Mouse (Mus musculus) ovary, postnatal 10 days (tissue): ENCODE results near the gene Selenof.

Experiments used
- DNase-seq: peaks from one replicate; pipeline ENCODE4 v3.0.0; 2022; ENCODE audit warnings: low spot score

Gene Selenof

GRCm38 (mm10) chr3:144570047-144570815 lies at the start of gene Selenof, which contains the start of gene Hs2st1:
Gene Selenof (plus strand): TSS chr3:144570304.
Gene Hs2st1 (minus strand): TSS chr3:144570181.
- DNase-seq, result peak; percentile 88

GRCm38 (mm10) chr3:144527918-144528317 lies 42.2 kb upstream of the Selenof start:
- DNase-seq, result no peak

GRCm38 (mm10) chr3:144531023-144531422 lies 39.1 kb upstream of the Selenof start:
- DNase-seq, result no peak

GRCm38 (mm10) chr3:144535056-144535455 lies 35.0 kb upstream of the Selenof start:
- no peak for DNase-seq

DNA sequence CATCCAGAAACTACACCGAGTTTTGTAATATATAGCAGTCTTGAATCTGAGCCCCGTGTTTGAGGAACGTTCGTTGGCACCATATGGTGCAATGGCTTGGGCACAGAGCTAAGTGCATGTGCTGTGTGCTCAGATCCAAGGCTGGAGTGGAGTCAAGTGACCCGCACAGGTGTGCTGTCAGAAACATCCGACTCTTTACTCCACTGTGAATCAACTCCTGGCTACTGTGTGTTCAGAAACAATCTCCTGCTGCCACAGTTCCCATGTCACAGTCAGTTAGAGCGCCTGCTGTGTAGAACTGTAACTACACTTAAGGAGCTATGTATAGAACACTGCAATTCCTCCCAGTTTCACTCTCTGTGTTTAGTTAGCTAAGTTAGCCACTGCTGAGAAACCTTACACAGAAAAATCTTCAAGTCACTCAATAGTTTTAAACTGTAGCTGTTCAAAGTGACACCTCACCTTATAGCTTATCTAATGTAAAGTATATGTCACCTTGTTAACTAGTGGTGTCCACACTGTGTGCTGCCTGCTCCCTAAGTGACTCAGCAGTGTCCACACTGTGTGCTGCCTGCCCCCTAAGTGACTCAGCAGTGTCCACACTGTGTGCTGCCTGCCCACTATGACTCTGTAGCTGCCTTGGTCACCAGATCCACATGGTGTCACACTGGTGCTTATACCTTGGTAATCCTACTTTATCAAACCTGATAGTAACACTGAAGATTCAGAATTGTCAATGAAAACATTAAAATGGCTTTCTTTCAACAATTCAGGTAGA lies 32.8 kb upstream of the Selenof start:
- no peak for DNase-seq

DNA sequence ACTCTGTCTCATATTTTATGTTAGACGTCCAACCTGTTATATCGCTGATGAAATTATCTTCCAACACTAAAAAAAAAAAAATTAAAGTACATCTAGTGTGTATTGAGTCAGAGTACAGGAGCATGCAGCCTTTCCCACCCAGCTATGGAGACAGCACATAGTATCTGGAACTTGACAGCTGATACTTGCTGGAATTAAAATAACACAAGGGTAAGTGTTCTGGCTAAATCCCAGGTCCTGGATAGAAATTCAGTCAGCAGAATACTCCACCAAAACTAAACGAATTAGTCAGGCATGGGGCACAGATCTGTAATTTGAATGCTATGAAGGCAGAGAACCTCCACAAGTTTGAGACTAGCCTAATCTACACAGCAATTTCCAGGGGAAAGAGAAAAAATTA lies 31.1 kb upstream of the Selenof start:
- no peak for DNase-seq

DNA sequence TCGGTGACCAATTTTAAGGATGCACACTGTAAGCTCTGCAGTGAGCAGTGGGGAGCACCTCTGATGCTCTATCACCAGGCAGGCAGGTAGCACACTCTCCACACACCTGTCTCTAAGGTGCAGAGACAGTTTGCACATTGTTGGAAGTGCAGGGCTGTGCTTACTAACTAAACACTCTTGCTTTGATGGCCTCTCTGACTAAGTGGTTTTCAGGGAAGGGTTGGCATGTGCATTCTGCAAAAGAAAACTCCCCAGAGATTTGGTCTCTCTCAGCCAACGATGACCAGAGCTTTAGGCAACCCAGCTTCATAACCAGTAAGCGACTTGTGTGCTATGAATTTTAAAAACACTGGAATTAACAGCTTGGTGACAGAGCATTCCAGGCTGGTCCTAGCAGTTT lies 29.3 kb upstream of the Selenof start:
- no peak for DNase-seq

GRCm38 (mm10) chr3:144541906-144542438 lies 28.1 kb upstream of the Selenof start:
- DNase-seq, result no peak

DNA sequence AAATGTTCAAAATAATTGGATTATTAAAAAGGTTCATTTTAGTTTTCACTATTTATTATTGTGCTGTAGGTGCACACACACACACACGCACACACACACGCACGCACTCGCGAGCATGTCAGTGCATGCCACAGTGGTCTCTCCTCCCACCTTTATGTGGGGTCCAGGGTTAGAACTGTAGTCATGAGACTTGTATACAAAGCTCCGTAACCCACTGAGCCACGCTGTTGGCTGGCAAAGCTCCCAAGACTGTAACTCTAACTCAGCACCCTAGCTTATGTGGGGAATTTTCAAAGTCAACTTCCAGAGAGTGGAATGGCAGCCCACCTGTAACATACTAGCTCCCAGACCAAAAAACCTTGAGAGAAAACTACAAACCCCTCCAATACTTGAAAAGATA lies 25.0 kb upstream of the Selenof start:
- no peak for DNase-seq

GRCm38 (mm10) chr3:144545832-144546231 lies 24.3 kb upstream of the Selenof start:
- no peak for DNase-seq

DNA sequence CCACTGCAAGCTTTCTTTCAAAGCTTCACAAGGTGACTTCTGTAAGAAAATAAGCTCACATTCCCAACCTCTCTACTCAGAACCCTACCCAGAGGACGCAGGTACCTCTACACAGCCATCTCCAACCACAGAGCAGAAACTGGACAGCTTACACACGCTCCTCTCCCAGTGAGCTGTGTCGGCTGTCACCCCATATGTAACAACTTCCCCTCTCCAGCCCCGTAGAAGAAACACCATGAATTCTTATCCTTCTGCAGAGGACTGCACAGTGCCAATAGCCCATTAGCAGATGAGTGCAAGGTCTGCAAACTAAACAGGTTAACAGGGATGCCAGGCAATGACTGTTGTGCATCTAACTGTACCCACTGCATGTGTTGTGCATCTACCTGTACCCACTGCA lies 23.6 kb upstream of the Selenof start:
- DNase-seq, result no peak

DNA sequence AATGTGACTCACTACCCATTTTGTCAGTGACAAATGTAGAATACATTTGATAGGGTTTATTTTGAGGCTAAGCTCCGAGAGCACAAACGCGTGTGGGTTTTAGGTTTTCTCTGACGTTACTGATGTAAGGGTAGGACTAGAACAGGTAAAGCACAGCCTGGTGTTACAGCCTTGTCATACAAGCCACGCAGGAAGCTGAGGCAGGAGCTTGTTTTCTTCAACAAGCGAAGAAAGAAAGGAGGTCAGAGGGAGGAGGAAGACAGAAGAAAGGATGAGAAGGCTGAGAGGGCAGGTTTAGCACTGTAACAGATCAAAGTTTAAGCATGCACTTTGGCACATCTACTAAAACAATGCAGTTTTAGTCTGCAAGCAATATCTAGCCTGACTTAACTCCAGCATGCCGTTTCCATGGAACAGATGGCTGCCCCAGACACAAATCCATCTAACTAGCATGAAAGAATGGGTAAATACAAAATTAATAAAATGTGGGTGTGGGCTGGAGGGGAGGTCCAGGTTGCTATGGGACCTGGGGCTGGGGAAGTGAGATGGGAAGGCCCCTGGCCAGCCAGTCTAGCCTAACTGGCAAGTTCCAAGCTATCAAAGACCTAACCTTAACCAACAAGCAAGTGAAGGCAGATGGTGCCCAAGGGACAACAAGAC lies 21.8 kb upstream of the Selenof start:
- no peak for DNase-seq

- no peak for DNase-seq
Measured at GRCm38 (mm10) chr3:144550036-144550435, 20.1 kb upstream of the Selenof start.

GRCm38 (mm10) chr3:144550659-144551058 lies 19.4 kb upstream of the Selenof start:
- no peak for DNase-seq

GRCm38 (mm10) chr3:144551416-144551815 lies 18.7 kb upstream of the Selenof start:
- DNase-seq, result no peak

GRCm38 (mm10) chr3:144553942-144554341 lies 16.2 kb upstream of the Selenof start:
- no peak for DNase-seq

GRCm38 (mm10) chr3:144554503-144554902 lies 15.6 kb upstream of the Selenof start:
- no peak for DNase-seq

GRCm38 (mm10) chr3:144555144-144555543 lies 15.0 kb upstream of the Selenof start:
- DNase-seq, result no peak

- DNase-seq, result no peak
Measured at GRCm38 (mm10) chr3:144556625-144557324, 13.3 kb upstream of the Selenof start.

DNA sequence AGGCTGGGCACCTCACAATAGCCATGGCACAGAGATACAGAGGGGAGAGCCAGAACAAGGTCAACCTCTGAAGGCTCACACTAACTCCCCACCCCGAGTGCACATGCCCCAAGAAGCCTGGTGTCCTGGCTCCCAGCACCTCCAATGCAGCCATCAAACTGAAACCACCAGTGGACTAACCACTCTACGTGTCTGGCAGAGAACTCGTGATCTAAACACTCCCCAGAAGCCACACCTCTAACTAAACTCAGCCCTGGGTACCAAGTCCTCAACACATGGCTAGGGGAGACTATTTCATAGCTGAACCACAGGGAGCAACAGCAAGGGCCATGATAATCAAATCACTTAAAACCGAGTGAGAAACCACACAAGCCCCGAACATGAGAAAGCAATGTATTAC lies 11.8 kb upstream of the Selenof start:
- DNase-seq, result no peak

DNA sequence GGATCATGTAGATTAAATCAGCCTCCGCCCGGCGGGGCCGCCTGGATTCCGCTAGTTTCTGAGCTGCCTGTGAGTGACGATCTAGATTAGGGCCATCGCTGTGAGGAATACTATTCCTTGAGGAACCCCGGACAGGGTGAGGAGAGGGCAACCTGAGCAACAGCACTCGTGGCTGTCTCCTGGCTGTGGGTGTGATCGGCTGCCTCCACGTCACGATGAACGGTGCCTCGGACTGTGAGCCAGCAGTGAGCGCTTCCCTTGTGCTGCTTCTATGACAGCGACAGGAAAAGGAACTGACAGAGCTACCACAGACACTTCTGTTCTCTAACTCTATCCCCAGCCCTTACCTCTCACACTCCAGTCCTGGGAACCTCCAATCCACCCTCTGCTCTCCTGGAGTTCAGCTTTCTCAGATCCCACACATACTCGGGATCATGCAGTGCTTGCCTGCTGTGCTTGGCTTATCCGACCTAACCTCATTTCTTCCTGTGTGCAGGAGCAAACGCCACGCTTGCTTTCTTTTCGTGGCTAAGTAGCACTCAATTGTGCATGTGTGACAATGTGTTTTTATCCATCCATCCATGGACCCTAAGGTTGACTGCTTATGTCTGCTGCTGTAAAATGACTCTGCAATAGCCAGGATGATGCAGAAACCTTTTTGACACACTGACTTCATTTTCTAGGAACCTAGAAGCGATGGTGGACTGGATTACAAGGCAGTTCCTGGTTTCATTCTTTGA lies 8.4 kb upstream of the Selenof start:
- DNase-seq, result no peak
